Mouse (Mus musculus) kidney, embryonic 16.5 days (tissue): ENCODE data around the gene Icam2. TPM values are rescaled to one million over a fixed set of nuclear protein-coding genes. Genes with fewer than 3 reads are reported as not detected.
"Not testable (repeated sequence)": the region's sequence is repeated elsewhere in the genome, so short reads cannot be mapped to it uniquely, and the experiment has no call there.

ENCODE experiments used
- ATAC-seq: fragments of 200-750 bp; cut with Nextera tagmentation; 2 replicates; pipeline ENCODE4 v1.8.0; 2017; ENCODE audit warnings: moderate TSS enrichment; ENCODE audit not compliant: low FRiP score, low TSS enrichment
- H3K27ac ChIP-seq: fragments of 300-500 bp; sonication (generic); 2 replicates; pipeline ENCODE4 v1.5.1; 2014; ENCODE audit warnings: low read length
- H3K27me3 ChIP-seq: fragments of 300-500 bp; sonication (generic); 2 replicates; pipeline ENCODE4 v1.6.1; 2014; ENCODE audit warnings: low read length, control low read depth, mixed read lengths; ENCODE audit not compliant: insufficient read depth
- H3K36me3 ChIP-seq: fragments of 300-500 bp; sonication (generic); 2 replicates; pipeline ENCODE4 v1.6.1; 2014; ENCODE audit warnings: low read length, control low read depth, mixed read lengths; ENCODE audit not compliant: insufficient read depth
- H3K4me1 ChIP-seq: fragments of 300-500 bp; sonication (generic); 2 replicates; pipeline ENCODE4 v1.6.1; 2014; ENCODE audit warnings: low read length, control low read depth, mixed read lengths; ENCODE audit not compliant: insufficient read depth
- H3K4me2 ChIP-seq: fragments of 300-500 bp; sonication (generic); replicated peaks from 2 replicates; pipeline ENCODE4 v1.6.1; 2014; ENCODE audit warnings: low read depth, low read length
- H3K4me3 ChIP-seq: fragments of 300-500 bp; sonication (generic); 2 replicates; pipeline ENCODE4 v1.5.1; 2014; ENCODE audit warnings: mild to moderate bottlenecking, low read length
- H3K9ac ChIP-seq: fragments of 300-500 bp; sonication (generic); replicated peaks from 2 replicates; pipeline ENCODE4 v1.6.1; 2014; ENCODE audit warnings: low read length
- H3K9me3 ChIP-seq: fragments of 300-500 bp; sonication (generic); 2 replicates; pipeline ENCODE4 v1.6.1; 2016; ENCODE audit warnings: low read length, control low read depth
- WGBS: fragments of 180-500 bp; shearing (Covaris S2); extraction: QIAGEN DNeasy Blood & Tissue Kit; methylation state at CpG from one replicate; pipeline ENCODE4 v1.1.7; 2014; 5-methylcytosine and 5-hydroxymethylcytosine counted together
- polyA plus RNA-seq: library from polyadenylated mRNA; unstranded; fragments of >200 nt; fragmentation: Nextera tagmentation; extraction: Ambion mirVana; gene quantifications from 2 replicates; pipeline ENCODE4 v1.2.1, GENCODE M21; 2015

Icam2 gene
- polyA plus RNA-seq, 1 experiment from 2014 or later, result 95.9 TPM

- H3K9me3 ChIP-seq, result no peaks in the 10 kb centered on the region
- 0 out of 2 replicates have a peak, but pooled peaks cover 4% of the 10 kb centered on the region for H3K36me3 ChIP-seq
- ATAC-seq, result peak; percentile 69; the same call in 1 of the 2 replicates
- H3K27ac ChIP-seq, result no peak overlapping the region
- WGBS, result 33% methylated on average over 4 of the region's 4 CpGs
- no peak overlapping the region for H3K4me2 ChIP-seq
- no peaks in the 10 kb centered on the region for H3K27me3 ChIP-seq
- no peaks in the 10 kb centered on the region for H3K4me1 ChIP-seq
- no peak overlapping the region for H3K9ac ChIP-seq
- no peak overlapping the region for H3K4me3 ChIP-seq
Measured at GRCm38 (mm10) chr11:106418622-106419196, 30.8 kb upstream of the Icam2 start.

- Histone ChIP-seq H3K36me3 (0 out of 2 replicates have a peak, but pooled peaks cover 4% of the 10 kb centered on the region), H3K9ac (no peak overlapping the region), H3K9me3 (no peaks in the 10 kb centered on the region), H3K4me2 (no peak overlapping the region), H3K4me1 (no peaks in the 10 kb centered on the region), H3K27me3 (no peaks in the 10 kb centered on the region), H3K27ac (no peak overlapping the region), H3K4me3 (no peak overlapping the region)
- WGBS, result 92% methylated on average over 2 of the region's 2 CpGs
- ATAC-seq, result no peak
Measured at GRCm38 (mm10) chr11:106417860-106418259, 30.0 kb upstream of the Icam2 start.

- H3K4me3 ChIP-seq, result no peak overlapping the region
- no peaks in the 10 kb centered on the region for H3K9me3 ChIP-seq
- no peaks in the 10 kb centered on the region for H3K4me1 ChIP-seq
- H3K36me3 ChIP-seq, result 0 out of 2 replicates have a peak, but pooled peaks cover 7% of the 10 kb centered on the region
- H3K27me3 ChIP-seq, result no peaks in the 10 kb centered on the region
- WGBS, result 83% methylated on average over 3 of the region's 3 CpGs
- no peak overlapping the region for H3K9ac ChIP-seq
- no peak for ATAC-seq
- no peak overlapping the region for H3K4me2 ChIP-seq
- H3K27ac ChIP-seq, result no peak overlapping the region
Measured at GRCm38 (mm10) chr11:106416331-106416730, 28.5 kb upstream of the Icam2 start.

GRCm38 (mm10) chr11:106412641-106413360 lies 24.9 kb upstream of the Icam2 start:
- Histone ChIP-seq H3K27me3 (no peaks in the 10 kb centered on the region), H3K36me3 (0 out of 2 replicates have a peak, but pooled peaks cover 12% of the 10 kb centered on the region), H3K9me3 (no peaks in the 10 kb centered on the region), H3K27ac (no peak overlapping the region), H3K4me1 (no peaks in the 10 kb centered on the region), H3K9ac (no peak overlapping the region), H3K4me3 (no peak overlapping the region), H3K4me2 (no peak overlapping the region)
- ATAC-seq, result no peak
- 90% methylated on average over 3 of the region's 3 CpGs for WGBS

- no peak overlapping the region for H3K4me3 ChIP-seq
- H3K9me3 ChIP-seq, result no peaks in the 10 kb centered on the region
- ATAC-seq, result no peak
- no peaks in the 10 kb centered on the region for H3K4me1 ChIP-seq
- no peak overlapping the region for H3K9ac ChIP-seq
- no peak overlapping the region for H3K4me2 ChIP-seq
- H3K27me3 ChIP-seq, result no peaks in the 10 kb centered on the region
- no peak overlapping the region for H3K27ac ChIP-seq
- H3K36me3 ChIP-seq, result peaks cover 14% of the 10 kb centered on the region; the same call in 1 of the 2 replicates
- 83% methylated on average over 2 of the region's 2 CpGs for WGBS
Measured at GRCm38 (mm10) chr11:106411157-106411556, 23.3 kb upstream of the Icam2 start.

GRCm38 (mm10) chr11:106410507-106410906 lies 22.6 kb upstream of the Icam2 start:
- H3K27ac ChIP-seq, result no peak overlapping the region

GRCm38 (mm10) chr11:106410011-106410410 lies 22.1 kb upstream of the Icam2 start:
- Histone ChIP-seq H3K9ac (no peak overlapping the region), H3K4me2 (no peak overlapping the region), H3K27me3 (no peaks in the 10 kb centered on the region), H3K4me3 (no peak overlapping the region), H3K36me3 (peaks cover 14% of the 10 kb centered on the region; the same call in 1 of the 2 replicates), H3K9me3 (no peaks in the 10 kb centered on the region), H3K27ac (no peak overlapping the region), H3K4me1 (no peaks in the 10 kb centered on the region)
- 75% methylated on average over 4 of the region's 4 CpGs for WGBS
- ATAC-seq, result no peak

More at GRCm38 (mm10) chr11:106410507-106410906, 22.6 kb upstream of the Icam2 start:
- no peaks in the 10 kb centered on the region for H3K9me3 ChIP-seq
- H3K4me1 ChIP-seq, result no peaks in the 10 kb centered on the region
- H3K9ac ChIP-seq, result no peak overlapping the region
- H3K4me2 ChIP-seq, result no peak overlapping the region
- no peak overlapping the region for H3K4me3 ChIP-seq
- WGBS, result 85% methylated on average over 3 of the region's 3 CpGs
- no peak for ATAC-seq
- H3K27me3 ChIP-seq, result no peaks in the 10 kb centered on the region
- peaks cover 14% of the 10 kb centered on the region; the same call in 1 of the 2 replicates for H3K36me3 ChIP-seq

- peaks cover 6% of the 10 kb centered on the region for H3K36me3 ChIP-seq
- no peak overlapping the region for H3K4me2 ChIP-seq
- H3K4me1 ChIP-seq, result no peaks in the 10 kb centered on the region
- H3K27me3 ChIP-seq, result no peaks in the 10 kb centered on the region
- ATAC-seq, result no peak
- H3K27ac ChIP-seq, result no peak overlapping the region
- H3K9me3 ChIP-seq, result no peaks in the 10 kb centered on the region
- 91% methylated on average over 8 of the region's 8 CpGs for WGBS
- H3K4me3 ChIP-seq, result no peak overlapping the region
- no peak overlapping the region for H3K9ac ChIP-seq
Measured at GRCm38 (mm10) chr11:106398481-106398880, 10.6 kb upstream of the Icam2 start.

- Histone ChIP-seq H3K9me3 (no peaks in the 10 kb centered on the region), H3K4me2 (no peak overlapping the region), H3K27me3 (no peaks in the 10 kb centered on the region), H3K36me3 (peaks cover 2% of the 10 kb centered on the region; the same call in 1 of the 2 replicates), H3K9ac (no peak overlapping the region), H3K4me1 (no peaks in the 10 kb centered on the region), H3K27ac (no peak overlapping the region), H3K4me3 (no peak overlapping the region)
- no peak for ATAC-seq
- 89% methylated on average over 3 of the region's 3 CpGs for WGBS
Measured at GRCm38 (mm10) chr11:106397656-106398055, 9.8 kb upstream of the Icam2 start.

GRCm38 (mm10) chr11:106394055-106394454 lies 6.2 kb upstream of the Icam2 start:
- ATAC-seq, H3K4me2 ChIP-seq, H3K27me3 ChIP-seq, H3K9ac ChIP-seq, H3K36me3 ChIP-seq, H3K4me3 ChIP-seq, H3K9me3 ChIP-seq, H3K27ac ChIP-seq: not testable (repeated sequence)
- peaks cover 24% of the 10 kb centered on the region for H3K4me1 ChIP-seq
- 85% methylated on average over 2 of the region's 2 CpGs for WGBS
